Mouse (Mus musculus) liver, postnatal 0 days (tissue): ENCODE measurements around the gene Stard5.

Source experiments
- CTCF ChIP-seq: sonication (generic); IDR thresholded peaks from 2 replicates; pipeline ENCODE4 v1.5.1; 2016; ENCODE audit warnings: antibody characterized with exemption, low read depth
- EP300 ChIP-seq: IDR thresholded peaks from 2 replicates; pipeline ENCODE4 v1.6.1; 2016; ENCODE audit warnings: antibody characterized with exemption, low read depth, mild to moderate bottlenecking

- TF ChIP-seq EP300 (no peak), CTCF (no peak)
Observed at GRCm38 (mm10) chr7:83636425-83636824, 4.7 kb downstream of the Stard5 start.
